ENCODE assay signal across 8 mouse cellular contexts in the genomic region with DNA sequence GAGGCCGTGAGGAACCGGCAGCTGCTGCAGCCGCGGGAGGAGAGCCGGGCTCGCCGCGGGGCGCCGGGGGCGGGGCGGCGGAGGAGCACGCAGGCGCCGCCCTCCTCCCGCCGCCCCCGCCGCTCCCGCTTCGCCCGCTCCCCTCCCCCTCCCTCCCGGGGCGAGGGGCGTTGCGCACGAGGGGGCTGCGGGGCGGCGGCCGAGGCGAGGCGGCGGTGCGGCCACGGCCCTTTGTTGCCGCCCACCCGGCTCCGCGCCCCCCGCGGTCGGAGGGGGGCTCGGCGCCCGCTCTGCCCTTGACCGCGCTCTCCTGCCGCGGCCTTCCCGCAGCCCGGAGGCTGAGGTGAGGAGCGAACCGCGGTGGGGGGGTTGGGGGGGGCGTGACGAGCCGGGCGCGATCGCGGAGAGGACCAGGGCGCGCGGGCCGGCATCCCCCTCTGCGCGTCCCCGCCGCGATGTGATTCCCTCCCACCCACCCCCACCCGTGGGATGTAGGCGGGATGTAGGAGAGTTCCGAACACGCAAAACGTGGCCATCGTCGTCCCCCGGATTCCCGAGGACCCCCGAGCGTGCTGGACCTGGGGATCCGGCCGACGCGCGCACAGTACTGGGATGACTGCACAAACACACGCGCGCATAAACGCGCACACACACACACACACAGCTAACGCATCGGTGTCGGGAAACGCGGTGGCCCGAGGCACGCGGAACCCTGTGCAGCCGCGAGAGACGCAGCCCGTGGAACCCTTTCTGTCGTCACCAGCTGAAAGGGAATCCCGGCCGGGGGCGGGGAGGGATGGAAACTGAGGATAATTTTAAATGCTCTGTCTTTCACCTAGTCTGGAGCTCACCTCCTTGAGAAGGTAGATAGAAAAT. TPM values are rescaled to one million over a fixed set of nuclear protein-coding genes. Genes with fewer than 3 reads are reported as not detected.
DNase-seq lines count a peak whose midpoint lies in the region; ATAC-seq and TF ChIP-seq lines count a peak whose summit lies in the region.

A gene (minus strand): TSS at position 65 of the 876 bp plus-strand sequence.

- H3K27me3 ChIP-seq in hindbrain, embryonic 15.5 days = no peaks in the 10 kb centered on the region

- H3K4me1 ChIP-seq in hindbrain, embryonic 15.5 days (replicated peaks) = peaks cover 25% of the 10 kb centered on the region

- peak; percentile 39 for DNase-seq in adipocyte (ENCODE audit: low spot score)
- DNase-seq in cerebellum, postnatal 36 days = peak; percentile 61 to 81
- peak; percentile 88 for DNase-seq in gastrocnemius, adult 2 months
- DNase-seq in left cerebral cortex, adult 2 months (ENCODE audit: extremely low spot score in 1 of 2, low spot score in 2 of 2) = peak; percentile 68 to 73
- DNase-seq in lung, postnatal 36 days = peak; percentile 51
- DNase-seq in right cerebral cortex, adult 2 months (ENCODE audit: low spot score in 2 of 2) = peak; percentile 77 to 80
- DNase-seq in natural killer cell, adult 2 months (ENCODE audit: low spot score in 2 of 2) = no peak

- intact Hi-C loops in gastrocnemius, adult 2 months (cut with DNase I) = loop anchor here (5.0 kb wide), 3 partner anchors 37 to 92 kb away; no protein-coding TSS in a partner anchor
- intact Hi-C loops in left cerebral cortex, adult 2 months (cut with DNase I) = loop anchor here (1.0 to 5.0 kb wide), 6 partner anchors 25 to 322 kb away; a partner anchor contains a TSS

- WGBS in hindbrain, embryonic 15.5 days = under 1% methylated on average over 55 of the region's 109 CpGs

- peak; percentile 84 for ATAC-seq in hindbrain, embryonic 15.5 days (ENCODE audit: low FRiP score, low read depth)

- peak within 1 kb of the TSS; percentile 56 for H3K4me2 ChIP-seq in hindbrain, embryonic 15.5 days

- peak within 1 kb of the TSS; percentile 86 for H3K27ac ChIP-seq in gastrocnemius, adult 2 months
- peak within 1 kb of the TSS; percentile 100 for H3K27ac ChIP-seq in hindbrain, embryonic 15.5 days (replicated peaks)
- peak within 1 kb of the TSS; percentile 88 for H3K27ac ChIP-seq in left cerebral cortex, adult 2 months

- TF ChIP-seq CTCF in gastrocnemius, adult 2 months (IDR thresholded peaks at IDR 0.05) = no peak
- no peak for TF ChIP-seq CTCF in left cerebral cortex, adult 2 months (IDR thresholded peaks at IDR 0.05)

- peak within 1 kb of the TSS; percentile 96 for H3K4me3 ChIP-seq in gastrocnemius, adult 2 months
- H3K4me3 ChIP-seq in hindbrain, embryonic 15.5 days = peak within 1 kb of the TSS; percentile 89
- peak within 1 kb of the TSS; percentile 82 for H3K4me3 ChIP-seq in left cerebral cortex, adult 2 months

- H3K36me3 ChIP-seq in hindbrain, embryonic 15.5 days = no peaks in the 10 kb centered on the region; the same call in 1 of the 2 replicates

- H3K9ac ChIP-seq in hindbrain, embryonic 15.5 days = peak within 1 kb of the TSS; percentile 98

- no peaks in the 10 kb centered on the region for H3K9me3 ChIP-seq in hindbrain, embryonic 15.5 days

RNA-seq across cellular contexts. Expression of the gene that starts here (rescaled TPM):
- 10 to 100 TPM; 31.6 to 73.0 TPM for total RNA-seq in gastrocnemius, adult 2 months (2021)
- polyA plus RNA-seq in hindbrain, embryonic 15.5 days (2015; fragmentation: Nextera tagmentation; extraction: Ambion mirVana) = 30.5 and 30.6 TPM in 2 replicates
- 100 to 1,000 TPM; 161 to 168 TPM for total RNA-seq in left cerebral cortex, adult 2 months (2021)

Comparison
In these comparisons a context has a peak if more than half of its experiments do, and no peak if none do; other contexts are left out.
1. DNase-seq: peak in adipocyte (single experiment), cerebellum, postnatal 36 days (2 of 2), gastrocnemius, adult 2 months (single experiment), left cerebral cortex, adult 2 months (2 of 2), lung, postnatal 36 days (single experiment) and right cerebral cortex, adult 2 months (2 of 2); none in natural killer cell, adult 2 months (0 of 2).
2. Peak in every context shown above with its lines, with median percentiles within 50 percentile points of each other: H3K27ac ChIP-seq and H3K4me3 ChIP-seq.